Mouse (Mus musculus) MEL (cell line): ENCODE measurements around the gene Rad18.

Source experiments
- CTCF ChIP-seq, 3 experiments: IDR thresholded peaks in 2 of 3; conservative IDR thresholded peaks in 1 of 3; 2 replicates each; pipeline ENCODE4 v1.5.1; 2011 to 2012; ENCODE audit warnings: low read length in 3 of 3, low read depth in 2 of 3, mild to moderate bottlenecking in 2 of 3, improper control_type of control experiment in 1 of 3, inconsistent platforms in 1 of 3, mixed read lengths in 1 of 3, moderate library complexity in 1 of 3; ENCODE audit not compliant: control insufficient read depth in 1 of 3, insufficient read depth in 1 of 3, poor library complexity in 1 of 3, severe bottlenecking in 1 of 3
- ETS1 ChIP-seq: IDR thresholded peaks from 2 replicates; pipeline ENCODE4 v1.6.1; 2012; ENCODE audit warnings: low read depth, mild to moderate bottlenecking, inconsistent platforms, low read length, improper control_type of control experiment, moderate library complexity

DNA sequence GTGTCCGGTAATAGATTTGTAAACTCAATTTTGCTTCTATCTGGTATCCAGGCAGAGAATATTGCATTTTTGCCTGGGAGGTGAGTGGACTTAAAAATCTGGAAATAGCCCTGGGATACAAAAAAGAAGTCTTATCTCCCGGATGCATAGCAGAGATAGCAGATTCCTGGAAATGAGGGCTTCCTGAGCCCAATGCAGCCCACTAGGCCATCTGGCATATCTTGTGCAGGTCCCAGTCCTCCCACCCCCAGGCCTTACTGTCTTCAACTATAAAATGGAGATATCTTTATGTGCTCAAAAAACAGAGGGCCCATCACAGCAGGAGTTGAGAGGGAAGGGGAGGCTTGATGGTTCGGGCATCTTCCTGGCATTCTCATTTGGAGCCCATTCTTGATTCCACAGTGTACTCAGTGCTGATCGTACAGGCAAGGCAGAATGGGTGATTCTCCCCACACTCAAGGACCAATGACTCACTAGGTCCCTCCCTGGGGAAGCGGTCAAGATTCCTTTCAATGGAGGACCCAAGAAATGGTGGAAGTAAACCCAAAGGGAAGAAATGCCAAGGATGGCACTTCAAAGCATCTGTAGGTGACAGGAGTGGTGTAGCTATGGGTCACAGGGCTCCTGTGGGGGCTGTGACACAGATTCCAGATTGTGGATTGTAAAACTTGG lies 24.1 kb upstream of the Rad18 start:
- TF ChIP-seq CTCF (IDR thresholded peaks at IDR 0.05 in 2 of 3, conservative IDR thresholded peaks at IDR 0.05 in 1 of 3; ENCODE audit: control insufficient read depth in 1 of 3, insufficient read depth in 1 of 3, low read depth in 2 of 3, low read length in 3 of 3, poor library complexity in 1 of 3, severe bottlenecking in 1 of 3) (no peak), ETS1 (no peak)
